Mouse (Mus musculus): ENCODE measurements around the gene Uqcr11. TPM values are rescaled to one million over a fixed set of nuclear protein-coding genes. Genes with fewer than 3 reads are reported as not detected.

Gene Uqcr11
- polyA plus RNA-seq, 1 experiment from 2014 or later: 581 TPM

- ATAC-seq (replicated peaks): peak; percentile 56
- WGBS: 5% methylated on average over 29 of the region's 31 CpGs
Observed at GRCm38 (mm10) chr10:80357994-80358639, 48.5 kb downstream of the Uqcr11 start.

DNA sequence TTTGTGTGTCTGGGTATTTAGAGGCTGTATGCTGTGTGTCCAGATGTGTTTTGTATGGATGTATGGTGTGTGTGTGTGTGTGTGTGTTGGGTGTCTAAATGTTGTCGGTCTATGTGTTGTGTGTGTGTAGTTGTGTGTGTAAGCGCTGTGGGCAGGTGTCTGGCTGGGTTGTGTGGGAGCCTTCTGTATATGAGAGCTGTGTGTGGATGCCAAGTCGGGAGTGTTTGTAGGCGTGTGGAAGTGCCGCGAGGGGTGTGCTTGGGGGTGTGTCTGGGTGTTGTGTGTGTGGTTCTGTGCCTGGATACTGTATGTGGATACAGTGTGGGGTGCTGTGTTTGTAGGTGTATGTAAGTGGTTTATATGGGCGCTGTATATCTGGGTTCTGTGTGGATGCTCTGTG lies 49.3 kb downstream of the Uqcr11 start:
- ATAC-seq (replicated peaks): peak; percentile 12; the same call in 1 of the 2 replicates
- Histone ChIP-seq H3K4me1 (peaks cover 25% of the 10 kb centered on the region), H3K27me3 (replicated peaks) (peaks cover 65% of the 10 kb centered on the region), H3K27ac (no peak overlapping the region), H3K4me3 (peak overlapping the region; percentile 38), H3K36me3 (replicated peaks) (no peaks in the 10 kb centered on the region), H3K4me2 (peak overlapping the region; percentile 62), H3K9me3 (no peaks in the 10 kb centered on the region), H3K9ac (no peak overlapping the region; the same call in 1 of the 2 replicates)
- 26% methylated on average over 7 of the region's 7 CpGs for whole genome bisulfite sequencing

More at GRCm38 (mm10) chr10:80357994-80358639, 48.5 kb downstream of the Uqcr11 start:
- Histone ChIP-seq H3K9me3 (no peaks in the 10 kb centered on the region), H3K4me1 (peaks cover 25% of the 10 kb centered on the region), H3K27ac (no peak overlapping the region), H3K4me2 (peak overlapping the region; percentile 62), H3K27me3 (replicated peaks) (peaks cover 57% of the 10 kb centered on the region), H3K4me3 (peak overlapping the region; percentile 38), H3K36me3 (replicated peaks) (no peaks in the 10 kb centered on the region), H3K9ac (peak overlapping the region; percentile 27)

GRCm38 (mm10) chr10:80356737-80357136 lies 49.9 kb downstream of the Uqcr11 start:
- Histone ChIP-seq H3K27ac (no peak overlapping the region), H3K4me2 (peak overlapping the region; percentile 68), H3K27me3 (replicated peaks) (peaks cover 71% of the 10 kb centered on the region), H3K36me3 (replicated peaks) (no peaks in the 10 kb centered on the region), H3K9me3 (no peaks in the 10 kb centered on the region), H3K9ac (peak overlapping the region; percentile 16), H3K4me3 (peak overlapping the region; percentile 38), H3K4me1 (peaks cover 25% of the 10 kb centered on the region)
- WGBS: 2% methylated on average over 34 of the region's 34 CpGs
- peak; percentile 40; the same call in 1 of the 2 replicates for ATAC-seq (replicated peaks)

DNA sequence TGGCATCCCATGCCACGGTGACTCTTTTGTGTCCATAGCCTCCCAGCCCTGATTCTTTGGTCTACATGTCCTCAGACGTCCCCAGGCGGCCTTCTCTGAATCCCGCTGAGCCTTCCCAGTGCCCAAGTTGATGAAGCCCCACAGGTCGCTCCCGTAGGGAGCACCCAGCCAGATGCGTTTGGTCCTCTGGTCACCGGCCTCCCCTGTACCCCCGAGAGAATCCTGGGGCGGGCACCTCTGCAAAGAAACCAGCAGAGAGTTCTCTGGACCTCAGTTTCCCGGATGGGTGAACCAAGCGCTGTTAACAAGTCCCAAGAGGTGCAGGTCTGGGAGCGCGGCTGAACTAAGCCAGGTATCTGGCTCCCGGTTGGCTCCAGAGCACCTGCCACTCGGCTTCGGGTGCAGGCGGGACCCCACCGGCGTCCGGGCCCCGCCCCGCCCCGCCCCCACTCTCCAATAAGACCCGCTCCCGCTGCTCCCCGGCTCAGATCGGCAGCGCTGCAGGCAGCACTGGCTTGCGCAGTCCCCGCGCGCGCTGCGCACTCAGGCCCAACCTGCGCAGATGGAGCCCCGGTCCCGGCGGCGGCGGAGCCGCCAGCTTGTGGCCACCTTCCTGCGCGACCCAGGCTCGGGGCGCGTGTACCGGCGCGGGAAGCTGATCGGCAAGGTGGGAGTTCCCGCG lies 50.5 kb downstream of the Uqcr11 start, which contains the start of gene Plk5:
TSS of gene Plk5 (plus strand) at position 459 of the 682 bp plus-strand sequence.
- Histone ChIP-seq H3K27ac (no peak within 1 kb of the TSS), H3K9me3 (no peaks in the 10 kb centered on the region), H3K4me2 (peak within 1 kb of the TSS; percentile 68), H3K9ac (peak within 1 kb of the TSS; percentile 16), H3K4me3 (peak within 1 kb of the TSS; percentile 38), H3K36me3 (replicated peaks) (no peaks in the 10 kb centered on the region), H3K4me1 (peaks cover 25% of the 10 kb centered on the region), H3K27me3 (replicated peaks) (peaks cover 76% of the 10 kb centered on the region)
- ATAC-seq (replicated peaks): no peak
- WGBS: 2% methylated on average over 52 of the region's 53 CpGs

DNA sequence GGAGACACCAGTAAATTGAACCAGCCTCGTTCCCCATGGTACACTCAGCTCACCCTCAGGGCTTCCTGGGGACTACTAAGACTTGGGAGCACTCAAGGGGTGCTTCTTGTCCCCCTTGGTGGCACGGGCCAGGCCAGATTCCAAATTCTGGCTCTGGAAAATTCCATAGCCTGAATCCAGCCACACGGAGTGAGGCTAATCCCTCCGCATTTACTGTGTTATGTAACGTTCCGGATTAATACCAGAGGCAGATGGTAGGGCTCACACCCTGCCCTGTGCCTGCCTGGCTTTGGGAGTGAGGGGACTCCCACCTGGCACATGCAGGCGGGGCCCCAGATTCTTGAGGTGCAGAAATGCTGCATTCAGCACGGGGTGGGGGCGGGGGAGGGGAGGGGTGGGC lies 51.2 kb downstream of the Uqcr11 start:
- no peak overlapping the region for H3K27ac ChIP-seq
- H3K9ac ChIP-seq: no peak overlapping the region
- H3K4me2 ChIP-seq: no peak overlapping the region
- H3K9me3 ChIP-seq: no peaks in the 10 kb centered on the region
- no peak for ATAC-seq (replicated peaks)
- H3K27me3 ChIP-seq (replicated peaks): peaks cover 83% of the 10 kb centered on the region
- no peaks in the 10 kb centered on the region for H3K36me3 ChIP-seq (replicated peaks)
- 5% methylated on average over 9 of the region's 9 CpGs for WGBS
- peaks cover 25% of the 10 kb centered on the region for H3K4me1 ChIP-seq
- no peak overlapping the region for H3K4me3 ChIP-seq

Small RNA genes lying within 50 kb of the gene (microRNA-seq; reads per million reads assigned to microRNA genes)
- gene Gm22721: not detected

Other genes with a start within 250 kb of the Uqcr11 start
- 364 and 392 TPM in 2 replicates for gene Cirbp, start 240.8 kb downstream of the Uqcr11 start, polyA plus RNA-seq (2015; fragmentation: Nextera tagmentation; extraction: Ambion mirVana)
- 13.3 and 14.7 TPM in 2 replicates for gene 1600002K03Rik, start 233.9 kb downstream of the Uqcr11 start, polyA plus RNA-seq (2015; fragmentation: Nextera tagmentation; extraction: Ambion mirVana)
- 53.4 and 54.6 TPM in 2 replicates for gene Efna2, start 227.3 kb downstream of the Uqcr11 start, polyA plus RNA-seq (2015; fragmentation: Nextera tagmentation; extraction: Ambion mirVana)
- 56.4 and 59.5 TPM in 2 replicates for gene Mum1, start 180.4 kb downstream of the Uqcr11 start, polyA plus RNA-seq (2015; fragmentation: Nextera tagmentation; extraction: Ambion mirVana)
- gene Ndufs7, start 157.7 kb downstream of the Uqcr11 start, polyA plus RNA-seq (2015; fragmentation: Nextera tagmentation; extraction: Ambion mirVana): 290 and 305 TPM in 2 replicates
- gene Gamt, start 145.8 kb downstream of the Uqcr11 start, polyA plus RNA-seq (2015; fragmentation: Nextera tagmentation; extraction: Ambion mirVana): 16.8 and 18.9 TPM in 2 replicates
- gene Dazap1, start 145.3 kb downstream of the Uqcr11 start, polyA plus RNA-seq (2015; fragmentation: Nextera tagmentation; extraction: Ambion mirVana): 60.5 and 60.8 TPM in 2 replicates
- gene Rps15, start 114.4 kb downstream of the Uqcr11 start, polyA plus RNA-seq (2015; fragmentation: Nextera tagmentation; extraction: Ambion mirVana): 516 and 528 TPM in 2 replicates
- gene Apc2, start 110.9 kb downstream of the Uqcr11 start, polyA plus RNA-seq (2015; fragmentation: Nextera tagmentation; extraction: Ambion mirVana): 223 and 247 TPM in 2 replicates
- gene 2310011J03Rik, start 86.3 kb downstream of the Uqcr11 start, polyA plus RNA-seq (2015; fragmentation: Nextera tagmentation; extraction: Ambion mirVana): 25.4 and 28.0 TPM in 2 replicates
- gene Pcsk4, start 77.3 kb downstream of the Uqcr11 start, polyA plus RNA-seq (2015; fragmentation: Nextera tagmentation; extraction: Ambion mirVana): 4.4 and 5.8 TPM in 2 replicates
- gene Reep6, start 76.9 kb downstream of the Uqcr11 start, polyA plus RNA-seq (2015; fragmentation: Nextera tagmentation; extraction: Ambion mirVana): 5.5 TPM in 2 replicates
- gene Adamtsl5, start 58.4 kb downstream of the Uqcr11 start, polyA plus RNA-seq (2015; fragmentation: Nextera tagmentation; extraction: Ambion mirVana): 0.67 and 0.79 TPM in 2 replicates
- 6.2 TPM in 2 replicates for gene Plk5, start 50.4 kb downstream of the Uqcr11 start, polyA plus RNA-seq (2015; fragmentation: Nextera tagmentation; extraction: Ambion mirVana)
- 18.3 and 18.8 TPM in 2 replicates for gene Mex3d, start 19.2 kb downstream of the Uqcr11 start, polyA plus RNA-seq (2015; fragmentation: Nextera tagmentation; extraction: Ambion mirVana)
- gene Mbd3, start 7.3 kb downstream of the Uqcr11 start, polyA plus RNA-seq (2015; fragmentation: Nextera tagmentation; extraction: Ambion mirVana): 227 and 250 TPM in 2 replicates
- gene Tcf3, start 26.8 kb upstream of the Uqcr11 start, polyA plus RNA-seq (2015; fragmentation: Nextera tagmentation; extraction: Ambion mirVana): 44.9 and 55.8 TPM in 2 replicates
- 1.9 and 2.6 TPM in 2 replicates for gene Onecut3, start 88.0 kb upstream of the Uqcr11 start, polyA plus RNA-seq (2015; fragmentation: Nextera tagmentation; extraction: Ambion mirVana)
- 0.90 and 1.2 TPM in 2 replicates for gene Atp8b3, start 132.3 kb upstream of the Uqcr11 start, polyA plus RNA-seq (2015; fragmentation: Nextera tagmentation; extraction: Ambion mirVana)
- 33.9 and 35.0 TPM in 2 replicates for gene Rexo1, start 154.7 kb upstream of the Uqcr11 start, polyA plus RNA-seq (2015; fragmentation: Nextera tagmentation; extraction: Ambion mirVana)
- 6.0 and 6.3 TPM in 2 replicates for gene Klf16, start 170.5 kb upstream of the Uqcr11 start, polyA plus RNA-seq (2015; fragmentation: Nextera tagmentation; extraction: Ambion mirVana)
- 126 and 152 TPM in 2 replicates for gene Abhd17a, start 183.5 kb upstream of the Uqcr11 start, polyA plus RNA-seq (2015; fragmentation: Nextera tagmentation; extraction: Ambion mirVana)
- 65.0 and 66.2 TPM in 2 replicates for gene Scamp4, start 196.0 kb upstream of the Uqcr11 start, polyA plus RNA-seq (2015; fragmentation: Nextera tagmentation; extraction: Ambion mirVana)
- gene Adat3, start 196.1 kb upstream of the Uqcr11 start, polyA plus RNA-seq (2015; fragmentation: Nextera tagmentation; extraction: Ambion mirVana): 6.0 and 6.9 TPM in 2 replicates
- gene Gm49322, start 199.2 kb upstream of the Uqcr11 start, polyA plus RNA-seq (2015; fragmentation: Nextera tagmentation; extraction: Ambion mirVana): 4.6 and 5.0 TPM in 2 replicates
- 107 and 123 TPM in 2 replicates for gene Csnk1g2, start 216.0 kb upstream of the Uqcr11 start, polyA plus RNA-seq (2015; fragmentation: Nextera tagmentation; extraction: Ambion mirVana)

Data from midbrain, embryonic 15.5 days (tissue).